Mouse (Mus musculus) heart, adult 9 months (tissue): ENCODE data around the gene Phf5a.

Experiments
- DNase-seq, 2 experiments: peaks; one replicate each; pipeline ENCODE4 v3.0.0; 2022; ENCODE audit warnings: low spot score in 2 of 2

Gene Phf5a

GRCm38 (mm10) chr15:81828426-81829207, 43.1 kb downstream of the Phf5a start:
- no peak for DNase-seq

- no peak for DNase-seq
Measured at GRCm38 (mm10) chr15:81824832-81825231, 46.9 kb downstream of the Phf5a start.

GRCm38 (mm10) chr15:81822631-81823030, 49.1 kb downstream of the Phf5a start:
- DNase-seq, result no peak

- DNase-seq, result no peak
Measured at GRCm38 (mm10) chr15:81818404-81818803, 53.3 kb downstream of the Phf5a start.

GRCm38 (mm10) chr15:81814716-81815370, 56.9 kb downstream of the Phf5a start:
- no peak for DNase-seq
